Mouse (Mus musculus): ENCODE measurements at regions not wholly inside any gene's neighbourhood (a gene's known extent, or its start where the extent isn't known, plus 50 kb on each side); places are given as distances from the start of the nearest gene placed in this dataset.

DNA sequence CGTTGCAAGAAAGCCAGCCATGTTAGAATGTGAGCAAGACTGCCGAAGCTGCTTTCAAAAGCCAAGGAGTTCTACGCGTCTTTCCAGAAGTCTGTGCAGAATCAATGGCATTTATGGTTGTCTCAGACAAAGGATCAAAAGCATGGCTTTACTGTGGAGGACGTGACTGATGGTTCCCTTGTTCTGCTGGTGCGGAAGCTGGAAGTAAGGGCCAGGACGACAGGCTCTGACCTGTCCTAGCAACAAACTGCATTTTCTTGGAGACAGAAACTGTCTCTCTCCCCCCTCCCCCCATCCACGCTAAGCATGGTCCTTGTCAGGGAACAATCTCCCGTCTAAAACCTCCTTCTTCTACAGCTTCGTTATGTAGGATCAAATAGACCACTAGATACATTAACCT is 2780.3 kb upstream of the Gm7489 start:
- TF ChIP-seq POLR2A (IDR thresholded peaks at IDR 0.05; ENCODE audit: insufficient read depth, low read length) (no peak), CTCF (IDR thresholded peaks at IDR 0.05; ENCODE audit: low read depth, low read length) (no peak), EP300 (IDR thresholded peaks at IDR 0.05; ENCODE audit: insufficient read depth, low read depth, low read length) (no peak)
- H3K9ac ChIP-seq (ENCODE audit: low read depth, poor library complexity, severe bottlenecking) = no peak overlapping the region
- no peaks in the 10 kb centered on the region for H3K9me3 ChIP-seq (replicated peaks; ENCODE audit: control insufficient read depth, insufficient read depth, low read length, poor library complexity, severe bottlenecking)
- no peaks in the 10 kb centered on the region for H3K4me1 ChIP-seq (ENCODE audit: control insufficient read depth, insufficient read depth, low read length)
- no peaks in the 10 kb centered on the region for H3K36me3 ChIP-seq (ENCODE audit: control insufficient read depth, insufficient read depth, low read length, poor library complexity, severe bottlenecking)
- H3K27me3 ChIP-seq (ENCODE audit: control insufficient read depth, insufficient read depth, low read length, poor library complexity, severe bottlenecking) = no peaks in the 10 kb centered on the region
- no peak overlapping the region for H3K27ac ChIP-seq (ENCODE audit: insufficient read depth, low read length)
- no peak overlapping the region for H3K4me3 ChIP-seq (ENCODE audit: low read depth, low read length)

DNA sequence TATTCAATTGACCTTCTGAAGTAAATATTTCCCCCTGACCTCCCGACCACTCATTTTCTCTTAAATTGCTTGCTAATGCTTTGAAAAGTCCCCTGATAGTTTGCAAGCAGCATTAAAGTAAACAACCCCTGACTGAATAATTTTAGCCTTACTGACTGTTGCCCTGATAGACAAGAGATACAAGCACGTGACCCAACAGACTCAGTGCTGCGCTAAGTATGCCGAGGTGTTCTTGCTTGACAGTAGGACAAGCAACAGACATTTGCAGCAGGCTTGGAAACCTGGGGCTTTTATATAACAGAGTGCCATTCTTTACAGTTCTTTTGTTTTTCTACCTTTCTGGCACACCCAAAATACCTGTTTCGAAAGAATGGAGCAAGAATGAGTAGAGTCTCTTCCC is 2779.9 kb upstream of the Gm7489 start:
- Histone ChIP-seq H3K9ac (ENCODE audit: low read depth, poor library complexity, severe bottlenecking) (no peak overlapping the region), H3K4me3 (ENCODE audit: low read depth, low read length) (no peak overlapping the region), H3K9me3 (replicated peaks; ENCODE audit: control insufficient read depth, insufficient read depth, low read length, poor library complexity, severe bottlenecking) (no peaks in the 10 kb centered on the region), H3K27ac (ENCODE audit: insufficient read depth, low read length) (no peak overlapping the region), H3K27me3 (ENCODE audit: control insufficient read depth, insufficient read depth, low read length, poor library complexity, severe bottlenecking) (no peaks in the 10 kb centered on the region), H3K36me3 (ENCODE audit: control insufficient read depth, insufficient read depth, low read length, poor library complexity, severe bottlenecking) (no peaks in the 10 kb centered on the region), H3K4me1 (ENCODE audit: control insufficient read depth, insufficient read depth, low read length) (no peaks in the 10 kb centered on the region)
- TF ChIP-seq POLR2A (IDR thresholded peaks at IDR 0.05; ENCODE audit: insufficient read depth, low read length) (no peak), EP300 (IDR thresholded peaks at IDR 0.05; ENCODE audit: insufficient read depth, low read depth, low read length) (no peak), CTCF (IDR thresholded peaks at IDR 0.05; ENCODE audit: low read depth, low read length) (no peak)

DNA sequence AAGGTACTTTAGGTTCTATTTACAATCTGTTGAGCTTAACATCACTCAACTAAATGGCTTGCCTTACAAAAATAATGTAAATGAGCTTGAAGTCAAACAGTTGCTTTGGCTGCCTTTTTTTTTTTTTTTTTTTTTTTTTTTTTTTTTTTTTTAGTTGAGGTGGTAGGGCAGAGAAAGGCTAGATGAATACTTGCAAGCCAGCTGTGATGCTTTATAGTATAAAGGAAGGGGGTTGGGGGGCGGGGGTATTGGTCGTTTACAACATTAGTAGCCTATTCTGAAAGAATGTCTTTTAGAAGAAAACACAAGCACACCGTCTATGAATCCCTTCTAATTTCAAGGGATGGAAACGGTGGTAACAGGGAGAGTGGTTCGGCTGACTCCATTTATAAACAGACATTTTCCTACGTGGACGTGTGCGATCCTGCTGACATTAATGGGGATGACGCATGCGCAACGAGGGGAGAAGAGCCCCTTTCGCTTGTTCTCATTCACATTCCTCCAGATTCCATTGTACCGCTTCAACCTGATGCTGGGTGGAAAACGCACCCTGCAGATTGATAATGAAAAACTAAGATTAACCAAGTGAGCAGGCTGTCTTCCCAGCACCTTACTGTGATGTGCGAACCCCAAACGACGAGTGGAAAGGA is 2779.2 kb upstream of the Gm7489 start:
- no peak for TF ChIP-seq CTCF (IDR thresholded peaks at IDR 0.05; ENCODE audit: low read depth, low read length)
- TF ChIP-seq POLR2A (IDR thresholded peaks at IDR 0.05; ENCODE audit: insufficient read depth, low read length) = no peak
- no peak for TF ChIP-seq EP300 (IDR thresholded peaks at IDR 0.05; ENCODE audit: insufficient read depth, low read depth, low read length)
- no peaks in the 10 kb centered on the region for H3K36me3 ChIP-seq (ENCODE audit: control insufficient read depth, insufficient read depth, low read length, poor library complexity, severe bottlenecking)
- H3K27ac ChIP-seq (ENCODE audit: insufficient read depth, low read length) = no peak overlapping the region
- no peaks in the 10 kb centered on the region for H3K9me3 ChIP-seq (replicated peaks; ENCODE audit: control insufficient read depth, insufficient read depth, low read length, poor library complexity, severe bottlenecking)
- H3K4me1 ChIP-seq (ENCODE audit: control insufficient read depth, insufficient read depth, low read length) = no peaks in the 10 kb centered on the region
- no peak overlapping the region for H3K4me3 ChIP-seq (ENCODE audit: low read depth, low read length)
- H3K9ac ChIP-seq (ENCODE audit: low read depth, poor library complexity, severe bottlenecking) = no peak overlapping the region
- H3K27me3 ChIP-seq (ENCODE audit: control insufficient read depth, insufficient read depth, low read length, poor library complexity, severe bottlenecking) = no peaks in the 10 kb centered on the region

- no peak overlapping the region for H3K4me3 ChIP-seq (ENCODE audit: low read depth, low read length)
- H3K27me3 ChIP-seq (ENCODE audit: control insufficient read depth, insufficient read depth, low read length, poor library complexity, severe bottlenecking) = no peaks in the 10 kb centered on the region
- no peaks in the 10 kb centered on the region for H3K4me1 ChIP-seq (ENCODE audit: control insufficient read depth, insufficient read depth, low read length)
- H3K9me3 ChIP-seq (replicated peaks; ENCODE audit: control insufficient read depth, insufficient read depth, low read length, poor library complexity, severe bottlenecking) = no peaks in the 10 kb centered on the region
- H3K36me3 ChIP-seq (ENCODE audit: control insufficient read depth, insufficient read depth, low read length, poor library complexity, severe bottlenecking) = no peaks in the 10 kb centered on the region
- no peak for TF ChIP-seq POLR2A (IDR thresholded peaks at IDR 0.05; ENCODE audit: insufficient read depth, low read length)
- no peak for TF ChIP-seq EP300 (IDR thresholded peaks at IDR 0.05; ENCODE audit: insufficient read depth, low read depth, low read length)
- TF ChIP-seq CTCF (IDR thresholded peaks at IDR 0.05; ENCODE audit: low read depth, low read length) = no peak
- no peak overlapping the region for H3K9ac ChIP-seq (ENCODE audit: low read depth, poor library complexity, severe bottlenecking)
- no peak overlapping the region for H3K27ac ChIP-seq (ENCODE audit: insufficient read depth, low read length)
These were observed 2774.5 kb upstream of the Gm7489 start for GRCm38 (mm10) chr15:51110186-51110585.

GRCm38 (mm10) chr15:51125896-51126295 is 2758.8 kb upstream of the Gm7489 start:
- TF ChIP-seq CTCF (IDR thresholded peaks at IDR 0.05; ENCODE audit: low read depth, low read length) = no peak
- TF ChIP-seq POLR2A (IDR thresholded peaks at IDR 0.05; ENCODE audit: insufficient read depth, low read length) = no peak
- no peak for TF ChIP-seq EP300 (IDR thresholded peaks at IDR 0.05; ENCODE audit: insufficient read depth, low read depth, low read length)
- Histone ChIP-seq H3K4me3 (ENCODE audit: low read depth, low read length) (no peak overlapping the region), H3K4me1 (ENCODE audit: control insufficient read depth, insufficient read depth, low read length) (no peaks in the 10 kb centered on the region), H3K27ac (ENCODE audit: insufficient read depth, low read length) (no peak overlapping the region), H3K9me3 (replicated peaks; ENCODE audit: control insufficient read depth, insufficient read depth, low read length, poor library complexity, severe bottlenecking) (no peaks in the 10 kb centered on the region), H3K36me3 (ENCODE audit: control insufficient read depth, insufficient read depth, low read length, poor library complexity, severe bottlenecking) (no peaks in the 10 kb centered on the region), H3K9ac (ENCODE audit: low read depth, poor library complexity, severe bottlenecking) (no peak overlapping the region), H3K27me3 (ENCODE audit: control insufficient read depth, insufficient read depth, low read length, poor library complexity, severe bottlenecking) (no peaks in the 10 kb centered on the region)

DNA sequence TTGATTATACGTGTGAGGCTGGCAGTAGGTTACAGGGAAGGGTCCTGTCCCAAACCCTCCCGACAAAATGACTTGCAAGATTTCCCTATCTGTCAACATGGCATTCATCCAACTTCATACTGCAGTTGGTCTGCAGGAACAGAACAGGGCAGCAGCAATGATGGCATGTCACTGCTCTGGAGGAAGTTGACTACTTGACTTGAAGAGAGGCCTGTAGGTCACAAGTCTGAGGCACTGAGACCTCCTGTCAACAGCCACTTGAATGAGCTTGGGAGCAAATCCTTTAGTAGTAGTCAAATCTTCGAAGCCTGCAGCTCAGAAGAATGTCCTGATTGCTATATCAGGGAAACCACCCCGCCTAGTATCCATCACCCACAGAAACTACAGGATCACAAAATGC is 2753.7 kb upstream of the Gm7489 start:
- TF ChIP-seq POLR2A (IDR thresholded peaks at IDR 0.05; ENCODE audit: insufficient read depth, low read length) = no peak
- TF ChIP-seq EP300 (IDR thresholded peaks at IDR 0.05; ENCODE audit: insufficient read depth, low read depth, low read length) = no peak
- no peak for TF ChIP-seq CTCF (IDR thresholded peaks at IDR 0.05; ENCODE audit: low read depth, low read length)
- Histone ChIP-seq H3K9ac (ENCODE audit: low read depth, poor library complexity, severe bottlenecking) (no peak overlapping the region), H3K9me3 (replicated peaks; ENCODE audit: control insufficient read depth, insufficient read depth, low read length, poor library complexity, severe bottlenecking) (no peaks in the 10 kb centered on the region), H3K4me1 (ENCODE audit: control insufficient read depth, insufficient read depth, low read length) (no peaks in the 10 kb centered on the region), H3K27me3 (ENCODE audit: control insufficient read depth, insufficient read depth, low read length, poor library complexity, severe bottlenecking) (no peaks in the 10 kb centered on the region), H3K27ac (ENCODE audit: insufficient read depth, low read length) (no peak overlapping the region), H3K36me3 (ENCODE audit: control insufficient read depth, insufficient read depth, low read length, poor library complexity, severe bottlenecking) (no peaks in the 10 kb centered on the region), H3K4me3 (ENCODE audit: low read depth, low read length) (no peak overlapping the region)

Data from ES-Bruce4 (cell line).